Mouse (Mus musculus) testis, adult 2 months (tissue): ENCODE measurements at regions not wholly inside any gene's neighbourhood (a gene's known extent, or its start where the extent isn't known, plus 50 kb on each side); places are given as distances from the start of the nearest gene placed in this dataset.
"Not testable (repeated sequence)": the region's sequence is repeated elsewhere in the genome, so short reads cannot be mapped to it uniquely, and the experiment has no call there.

Experiments
- H3K27ac ChIP-seq: fragments of 200-500 bp; 2 replicates; pipeline ENCODE4 v1.5.1; 2012; ENCODE audit warnings: low read depth, low read length; ENCODE audit not compliant: control insufficient read depth, insufficient read depth
- H3K27me3 ChIP-seq: fragments of 200-500 bp; 2 replicates; pipeline ENCODE4 v1.6.1; 2012; ENCODE audit warnings: mild to moderate bottlenecking, low read length, moderate library complexity; ENCODE audit not compliant: control insufficient read depth, insufficient read depth
- H3K36me3 ChIP-seq: fragments of 200-500 bp; 2 replicates; pipeline ENCODE4 v1.6.1; 2012; ENCODE audit warnings: mild to moderate bottlenecking, low read length; ENCODE audit not compliant: control insufficient read depth, insufficient read depth
- H3K4me1 ChIP-seq: fragments of 200-500 bp; 2 replicates; pipeline ENCODE4 v1.6.1; 2012; ENCODE audit warnings: low read length; ENCODE audit not compliant: control insufficient read depth, insufficient read depth
- H3K4me3 ChIP-seq: fragments of 200-500 bp; 2 replicates; pipeline ENCODE4 v1.5.1; 2012; ENCODE audit warnings: low read depth, mild to moderate bottlenecking, low read length, moderate library complexity, mixed read lengths; ENCODE audit not compliant: control insufficient read depth
- CTCF ChIP-seq: fragments of 200-500 bp; IDR thresholded peaks from 2 replicates; pipeline ENCODE4 v1.5.1; 2012; ENCODE audit warnings: low read depth, mild to moderate bottlenecking, inconsistent platforms, low read length, moderate library complexity; ENCODE audit not compliant: control insufficient read depth, insufficient read depth, insufficient replicate concordance
- POLR2A ChIP-seq: fragments of 200-500 bp; IDR thresholded peaks from 2 replicates; pipeline ENCODE4 v1.6.1; 2012; ENCODE audit warnings: low read depth, mild to moderate bottlenecking, inconsistent platforms, low read length, moderate library complexity; ENCODE audit not compliant: control insufficient read depth

DNA sequence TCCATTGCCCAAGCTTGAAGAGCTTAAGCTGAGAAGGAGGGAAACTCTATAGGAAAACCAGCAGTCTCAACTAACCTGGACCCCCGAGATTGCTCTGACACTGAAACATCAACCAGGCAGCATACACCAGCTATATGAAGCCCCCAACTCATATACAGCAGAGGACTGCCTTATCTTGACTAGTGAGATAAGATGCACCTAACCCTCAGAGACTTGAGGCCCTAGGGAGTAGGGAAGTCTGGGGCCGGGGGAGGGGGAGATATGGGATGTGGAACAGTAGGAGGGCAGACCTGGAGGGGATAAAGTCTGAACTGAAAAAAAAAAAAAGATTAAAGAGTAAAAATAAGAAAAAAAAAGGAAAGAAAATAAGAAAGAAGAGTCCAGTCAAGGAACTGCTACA is 540.5 kb upstream of the Pkdcc start:
- Histone ChIP-seq H3K4me3 (no peak overlapping the region), H3K27me3 (no peaks in the 10 kb centered on the region), H3K4me1 (no peaks in the 10 kb centered on the region), H3K27ac (no peak overlapping the region), H3K36me3 (no peaks in the 10 kb centered on the region)
- TF ChIP-seq CTCF (no peak), POLR2A (no peak)

- H3K4me3 ChIP-seq, H3K27me3 ChIP-seq, H3K36me3 ChIP-seq, H3K4me1 ChIP-seq, H3K27ac ChIP-seq: not testable (repeated sequence)
Measured at GRCm38 (mm10) chr17:82666557-82666956, 548.5 kb upstream of the Pkdcc start.

- H3K36me3 ChIP-seq = no peaks in the 10 kb centered on the region
- no peak overlapping the region for H3K27ac ChIP-seq
- no peak overlapping the region for H3K4me3 ChIP-seq
- H3K4me1 ChIP-seq = no peaks in the 10 kb centered on the region
- no peaks in the 10 kb centered on the region for H3K27me3 ChIP-seq
- TF ChIP-seq CTCF = no peak
- no peak for TF ChIP-seq POLR2A
Measured at GRCm38 (mm10) chr17:82664352-82664751, 550.7 kb upstream of the Pkdcc start.

DNA sequence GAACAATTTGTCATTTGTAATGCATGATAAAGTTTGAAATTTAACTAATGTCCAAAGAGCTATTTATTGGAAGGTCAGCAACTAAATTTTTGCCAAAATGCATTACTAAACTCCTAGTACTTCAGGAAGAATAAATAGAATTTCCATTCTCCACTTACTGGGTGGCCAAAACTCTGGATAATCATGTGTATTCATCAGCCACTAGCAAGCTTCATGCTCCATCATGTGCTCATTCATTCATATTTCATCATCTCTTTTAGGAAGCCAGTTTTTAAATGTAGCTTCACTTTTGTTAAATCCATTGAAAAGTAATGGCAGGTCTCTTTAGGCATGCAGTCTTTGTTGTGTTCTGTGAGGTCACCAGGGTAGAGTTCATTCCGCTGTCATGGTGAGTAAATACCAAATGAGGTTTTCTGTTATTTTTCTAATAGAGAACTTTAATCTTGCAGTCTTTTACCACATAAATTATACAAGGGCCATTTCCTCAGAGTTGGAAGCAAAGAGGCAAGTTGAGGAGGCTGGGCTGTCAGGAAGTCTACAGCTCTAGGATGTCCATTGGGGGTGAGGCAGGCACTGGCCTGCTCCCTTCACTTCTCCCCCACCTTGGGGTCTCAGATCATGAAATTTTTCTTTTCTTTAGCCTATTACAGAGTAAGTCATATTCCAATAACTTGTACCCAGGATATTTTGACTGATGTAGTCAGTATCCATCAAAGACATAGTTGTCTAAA is 578.5 kb upstream of the Pkdcc start:
- H3K4me1 ChIP-seq = no peaks in the 10 kb centered on the region
- TF ChIP-seq CTCF = no peak
- H3K4me3 ChIP-seq = no peak overlapping the region

DNA sequence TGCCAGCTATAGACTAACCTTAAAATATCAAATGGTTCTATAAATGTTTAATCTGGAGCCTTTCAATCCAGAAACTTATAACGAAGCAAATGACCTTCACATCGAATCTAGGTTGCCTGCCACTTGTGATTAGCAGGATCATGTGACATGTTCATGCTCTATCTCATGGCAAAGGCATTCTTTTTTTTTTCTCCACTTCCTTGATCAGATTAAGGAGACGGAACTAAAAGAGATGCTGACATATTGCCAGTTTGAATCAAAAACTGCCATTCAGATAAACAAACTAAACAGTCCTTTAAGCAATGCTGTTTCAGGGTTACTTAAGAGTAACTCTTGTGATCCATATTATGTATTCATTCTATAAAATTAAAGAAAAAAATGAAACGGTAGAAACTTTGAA is 579.2 kb upstream of the Pkdcc start:
- H3K36me3 ChIP-seq = no peaks in the 10 kb centered on the region
- TF ChIP-seq CTCF (no peak), POLR2A (no peak)
- no peaks in the 10 kb centered on the region for H3K27me3 ChIP-seq
- no peak overlapping the region for H3K27ac ChIP-seq
- H3K4me3 ChIP-seq = no peak overlapping the region
- H3K4me1 ChIP-seq = no peaks in the 10 kb centered on the region

More for the DNA sequence above, 578.5 kb upstream of the Pkdcc start:
- no peaks in the 10 kb centered on the region for H3K27me3 ChIP-seq
- no peak overlapping the region for H3K27ac ChIP-seq
- no peaks in the 10 kb centered on the region for H3K36me3 ChIP-seq

GRCm38 (mm10) chr17:82606642-82607175 is 608.4 kb upstream of the Pkdcc start:
- no peaks in the 10 kb centered on the region for H3K36me3 ChIP-seq
- H3K27ac ChIP-seq = no peak overlapping the region
- no peak overlapping the region for H3K4me3 ChIP-seq
- TF ChIP-seq CTCF (no peak), POLR2A (no peak)
- H3K27me3 ChIP-seq = no peaks in the 10 kb centered on the region
- H3K4me1 ChIP-seq = no peaks in the 10 kb centered on the region

- no peak for TF ChIP-seq POLR2A
- TF ChIP-seq CTCF = no peak
- Histone ChIP-seq H3K4me3 (no peak overlapping the region), H3K4me1 (no peaks in the 10 kb centered on the region), H3K27me3 (no peaks in the 10 kb centered on the region), H3K27ac (no peak overlapping the region), H3K36me3 (no peaks in the 10 kb centered on the region)
Measured at GRCm38 (mm10) chr17:82583801-82584200, 631.3 kb upstream of the Pkdcc start.

DNA sequence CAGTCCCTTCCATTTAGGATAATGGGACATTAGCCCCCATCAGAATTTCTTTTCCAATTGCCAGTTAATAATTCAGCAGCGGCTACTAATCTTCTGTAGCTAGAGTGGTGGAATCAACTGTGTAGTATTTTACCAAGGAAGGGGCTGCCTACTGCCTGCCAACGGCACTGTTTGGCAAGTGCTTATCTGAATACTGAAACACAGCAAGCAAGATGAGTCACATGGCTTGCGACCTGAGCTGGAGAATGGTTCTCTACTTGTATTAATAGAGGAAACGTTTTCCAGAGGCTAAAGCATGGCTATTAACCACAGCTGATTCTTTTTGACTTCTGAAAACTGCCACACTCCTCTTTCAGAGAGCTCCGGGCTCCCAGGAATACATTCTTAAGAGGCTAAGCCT is 681.6 kb upstream of the Pkdcc start:
- no peaks in the 10 kb centered on the region for H3K36me3 ChIP-seq
- H3K4me3 ChIP-seq = no peak overlapping the region
- TF ChIP-seq CTCF (no peak), POLR2A (no peak)
- no peak overlapping the region for H3K27ac ChIP-seq
- no peaks in the 10 kb centered on the region for H3K27me3 ChIP-seq
- H3K4me1 ChIP-seq = no peaks in the 10 kb centered on the region
